Mouse (Mus musculus) bone marrow, adult 2 months (tissue): ENCODE measurements around the gene Abca1.

Source experiments
- CTCF ChIP-seq: fragments of 200-500 bp; IDR thresholded peaks from 2 replicates; pipeline ENCODE4 v1.5.1; 2011; ENCODE audit warnings: low read length, control low read depth; ENCODE audit not compliant: control insufficient read depth, insufficient read depth
- POLR2A ChIP-seq: fragments of 200-500 bp; IDR thresholded peaks from 2 replicates; pipeline ENCODE4 v1.6.1; 2011; ENCODE audit warnings: low read depth, mild to moderate bottlenecking, control low read depth, low read length, borderline replicate concordance; ENCODE audit not compliant: control insufficient read depth

DNA sequence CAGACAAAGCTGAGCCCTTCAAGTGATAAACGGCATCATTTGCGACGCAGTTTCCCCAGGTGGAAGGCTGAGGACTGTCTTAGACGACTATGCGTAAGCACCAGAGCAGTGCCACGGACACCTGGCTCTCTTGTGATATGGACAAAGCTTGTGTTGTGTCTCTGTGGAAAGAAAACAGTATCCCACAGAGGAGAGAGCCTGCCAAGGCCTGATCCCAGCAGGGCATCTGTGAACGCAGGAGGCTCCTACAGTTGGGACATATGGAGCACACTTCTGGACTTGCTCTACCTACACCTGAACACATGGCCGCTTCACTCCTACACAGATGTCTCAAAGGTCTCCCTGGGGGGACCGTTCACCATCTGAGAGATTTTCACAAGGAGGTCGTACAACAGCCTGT lies 15.1 kb downstream of the Abca1 start:
- TF ChIP-seq CTCF (no peak), POLR2A (no peak)
